Mouse (Mus musculus): ENCODE measurements around the gene C130026I21Rik. TPM values are rescaled to one million over a fixed set of nuclear protein-coding genes. Genes with fewer than 3 reads are reported as not detected.
"Not testable (repeated sequence)": the region's sequence is repeated elsewhere in the genome, so short reads cannot be mapped to it uniquely, and the experiment has no call there.

The C130026I21Rik gene
- polyA plus RNA-seq (2012; rRNA removed): not detected in 2 replicates

DNA sequence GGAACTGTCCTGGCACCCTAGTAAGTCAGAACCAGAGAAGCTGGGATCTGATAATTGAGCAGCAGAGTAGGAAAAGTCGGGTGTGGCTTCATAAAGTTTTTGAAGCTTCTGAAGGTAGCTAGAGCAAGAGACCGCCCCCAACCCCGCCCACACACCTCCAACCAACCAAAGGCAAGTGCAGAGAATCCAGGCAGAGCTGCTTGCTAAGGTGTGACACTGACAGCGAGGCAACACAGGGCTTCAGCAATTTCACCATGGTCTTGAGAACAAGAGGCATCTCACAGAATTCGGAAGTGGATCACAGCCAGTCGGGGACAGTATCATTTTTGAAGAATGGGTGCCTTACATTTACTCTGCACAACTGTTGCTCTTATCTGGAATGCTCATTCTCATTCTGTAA is at the start of gene C130026I21Rik:
Gene C130026I21Rik (minus strand): TSS at position 101 of the 400 bp plus-strand sequence.
- not testable (repeated sequence) for H3K4me3 ChIP-seq (replicated peaks; ENCODE audit: insufficient read depth, low read depth, low read length); DNase-seq; H3K27me3 ChIP-seq (ENCODE audit: control insufficient read depth, insufficient read depth, low read length); H3K27ac ChIP-seq (ENCODE audit: insufficient read depth, low read length); H3K4me1 ChIP-seq (ENCODE audit: control insufficient read depth, insufficient read depth, low read length)
- no CpG with 5 or more reads among the region's 6 CpGs for WGBS

DNA sequence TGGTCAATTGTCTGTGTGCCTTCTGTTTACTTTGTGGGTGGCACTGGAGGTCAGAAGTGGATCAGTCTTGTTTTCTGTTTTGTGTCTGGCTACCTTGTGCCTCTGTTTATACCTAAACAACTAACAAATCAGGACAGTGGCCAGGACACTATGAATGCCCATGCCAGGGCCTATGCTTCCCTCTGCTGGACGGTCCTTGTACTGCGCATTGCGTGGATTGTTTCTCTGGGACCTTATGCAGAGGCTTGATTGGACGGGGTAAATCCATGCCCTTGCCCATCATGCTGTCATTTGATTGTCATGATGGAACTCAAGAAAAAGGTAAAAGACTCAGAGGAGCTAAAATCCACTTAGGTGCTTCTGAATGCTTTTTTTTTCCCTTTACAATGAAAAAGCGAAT is 16.7 kb upstream of the C130026I21Rik start:
- DNase-seq; H3K27me3 ChIP-seq (ENCODE audit: control insufficient read depth, insufficient read depth, low read length); H3K4me1 ChIP-seq (ENCODE audit: control insufficient read depth, insufficient read depth, low read length); H3K4me3 ChIP-seq (replicated peaks; ENCODE audit: insufficient read depth, low read depth, low read length); H3K27ac ChIP-seq (ENCODE audit: insufficient read depth, low read length): not testable (repeated sequence)
- 47% methylated on average over 4 of the region's 5 CpGs for WGBS

DNA sequence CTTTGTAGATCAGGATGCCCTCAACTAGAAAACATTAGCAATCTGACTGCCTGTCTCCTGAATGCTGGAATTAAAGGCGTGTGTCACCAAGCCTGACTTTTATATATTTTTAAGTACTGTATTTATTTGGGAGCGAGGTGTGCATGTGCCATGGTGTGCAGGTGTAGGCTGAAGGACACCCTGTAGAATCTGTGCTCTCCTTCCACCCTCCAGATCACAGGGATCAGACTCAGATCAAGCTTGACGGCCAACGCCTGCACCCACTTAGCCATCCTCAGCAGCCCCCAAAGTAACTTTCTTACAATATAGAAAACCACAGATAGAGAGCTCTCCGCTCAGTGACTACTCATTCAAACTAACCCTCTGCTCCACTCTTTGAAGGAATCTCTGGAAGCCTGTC is 6.1 kb upstream of the C130026I21Rik start:
- WGBS: 71% methylated on average over 4 of the region's 5 CpGs
- not testable (repeated sequence) for H3K4me1 ChIP-seq (ENCODE audit: control insufficient read depth, insufficient read depth, low read length); H3K27me3 ChIP-seq (ENCODE audit: control insufficient read depth, insufficient read depth, low read length); DNase-seq; H3K27ac ChIP-seq (ENCODE audit: insufficient read depth, low read length); H3K4me3 ChIP-seq (replicated peaks; ENCODE audit: insufficient read depth, low read depth, low read length)

DNA sequence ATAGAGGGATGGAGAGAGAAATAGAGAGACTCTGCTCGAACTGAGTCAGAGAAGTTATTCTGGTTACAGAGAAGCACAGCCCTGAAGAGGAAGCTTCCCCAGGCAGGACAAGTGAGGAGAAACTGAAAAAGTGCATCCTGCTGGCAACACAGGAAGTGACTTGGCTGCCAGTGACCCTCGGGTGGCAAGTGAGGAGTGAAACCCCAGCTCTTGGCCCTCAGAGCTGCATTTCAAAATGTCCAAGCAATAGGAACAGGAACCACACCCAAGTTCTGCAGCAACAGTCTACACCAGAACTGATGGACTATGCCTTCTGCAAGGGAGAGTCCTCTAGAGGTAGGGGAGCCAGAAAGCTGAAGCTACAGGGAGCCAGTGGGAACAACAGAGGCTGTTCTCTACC is 11.7 kb downstream of the C130026I21Rik start:
- not testable (repeated sequence) for H3K4me3 ChIP-seq (replicated peaks; ENCODE audit: insufficient read depth, low read depth, low read length); DNase-seq; H3K27ac ChIP-seq (ENCODE audit: insufficient read depth, low read length); H3K27me3 ChIP-seq (ENCODE audit: control insufficient read depth, insufficient read depth, low read length); H3K4me1 ChIP-seq (ENCODE audit: control insufficient read depth, insufficient read depth, low read length)
- WGBS: 49% methylated on average over 2 of the region's 2 CpGs

DNA sequence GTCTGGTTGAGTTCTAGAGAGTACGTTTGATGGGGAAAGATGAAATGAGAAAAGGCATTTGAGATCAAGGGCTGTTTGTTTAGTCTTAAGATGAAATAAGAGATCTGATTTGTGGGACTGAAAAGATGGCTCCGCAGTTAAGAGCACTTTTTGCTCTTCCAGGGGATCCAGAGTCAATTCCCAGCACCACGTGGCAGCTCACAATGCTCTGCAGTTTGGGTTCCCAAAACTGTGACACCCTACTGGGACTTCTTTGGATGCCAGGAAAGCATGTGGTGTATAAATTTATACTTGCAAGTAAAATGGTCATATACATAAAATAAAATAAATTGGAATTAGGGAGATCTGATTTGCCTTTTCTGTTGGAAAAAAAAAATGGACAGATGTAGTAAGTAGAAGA is 15.1 kb downstream of the C130026I21Rik start:
- not testable (repeated sequence) for H3K4me3 ChIP-seq (replicated peaks; ENCODE audit: insufficient read depth, low read depth, low read length); H3K27me3 ChIP-seq (ENCODE audit: control insufficient read depth, insufficient read depth, low read length); H3K27ac ChIP-seq (ENCODE audit: insufficient read depth, low read length); DNase-seq; H3K4me1 ChIP-seq (ENCODE audit: control insufficient read depth, insufficient read depth, low read length)
- 54% methylated on average over 2 of the region's 3 CpGs for WGBS

DNA sequence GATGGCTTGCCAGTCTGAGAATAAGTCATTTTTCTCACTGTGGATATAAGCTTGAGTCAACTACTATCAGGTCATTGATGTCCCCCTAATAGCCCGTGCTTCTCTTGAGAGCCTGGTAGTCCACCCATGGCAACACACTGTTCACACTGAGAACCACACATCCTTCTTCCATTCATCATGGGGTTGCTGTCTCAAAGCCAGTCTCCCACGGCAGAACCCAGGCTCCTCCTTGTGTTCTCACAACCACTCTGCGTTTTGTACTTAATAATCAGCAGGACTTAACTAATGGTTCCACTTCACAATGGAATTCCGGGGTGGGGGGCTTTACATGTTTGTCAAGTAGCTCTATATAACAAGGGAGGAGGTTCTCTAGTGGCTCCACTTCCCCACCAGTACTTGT is 19.2 kb downstream of the C130026I21Rik start:
- not testable (repeated sequence) for DNase-seq; H3K27ac ChIP-seq (ENCODE audit: insufficient read depth, low read length); H3K27me3 ChIP-seq (ENCODE audit: control insufficient read depth, insufficient read depth, low read length); H3K4me1 ChIP-seq (ENCODE audit: control insufficient read depth, insufficient read depth, low read length); H3K4me3 ChIP-seq (replicated peaks; ENCODE audit: insufficient read depth, low read depth, low read length)
- 85% methylated on average over 4 of the region's 4 CpGs for WGBS

DNA sequence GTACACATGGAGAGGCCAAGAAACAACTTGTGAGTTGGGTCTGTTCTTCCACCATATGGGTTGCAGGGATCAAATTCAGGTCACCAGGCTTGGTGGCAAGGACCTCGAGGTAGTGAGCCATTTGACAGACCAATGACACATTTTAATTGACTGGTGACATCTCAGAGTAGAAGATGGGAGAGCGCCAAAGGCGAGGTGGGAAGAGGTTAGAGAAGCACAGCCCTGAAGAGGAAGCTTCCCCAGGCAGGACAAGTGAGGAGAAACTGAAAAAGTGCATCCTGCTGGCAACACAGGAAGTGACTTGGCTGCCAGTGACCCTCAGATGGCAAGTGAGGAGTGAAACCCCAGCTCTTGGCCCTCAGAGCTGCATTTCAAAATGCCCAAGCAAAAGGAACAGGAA is 21.4 kb downstream of the C130026I21Rik start:
- H3K27ac ChIP-seq (ENCODE audit: insufficient read depth, low read length); H3K4me1 ChIP-seq (ENCODE audit: control insufficient read depth, insufficient read depth, low read length); DNase-seq; H3K4me3 ChIP-seq (replicated peaks; ENCODE audit: insufficient read depth, low read depth, low read length); H3K27me3 ChIP-seq (ENCODE audit: control insufficient read depth, insufficient read depth, low read length): not testable (repeated sequence)
- 52% methylated on average over 3 of the region's 3 CpGs for WGBS

DNA sequence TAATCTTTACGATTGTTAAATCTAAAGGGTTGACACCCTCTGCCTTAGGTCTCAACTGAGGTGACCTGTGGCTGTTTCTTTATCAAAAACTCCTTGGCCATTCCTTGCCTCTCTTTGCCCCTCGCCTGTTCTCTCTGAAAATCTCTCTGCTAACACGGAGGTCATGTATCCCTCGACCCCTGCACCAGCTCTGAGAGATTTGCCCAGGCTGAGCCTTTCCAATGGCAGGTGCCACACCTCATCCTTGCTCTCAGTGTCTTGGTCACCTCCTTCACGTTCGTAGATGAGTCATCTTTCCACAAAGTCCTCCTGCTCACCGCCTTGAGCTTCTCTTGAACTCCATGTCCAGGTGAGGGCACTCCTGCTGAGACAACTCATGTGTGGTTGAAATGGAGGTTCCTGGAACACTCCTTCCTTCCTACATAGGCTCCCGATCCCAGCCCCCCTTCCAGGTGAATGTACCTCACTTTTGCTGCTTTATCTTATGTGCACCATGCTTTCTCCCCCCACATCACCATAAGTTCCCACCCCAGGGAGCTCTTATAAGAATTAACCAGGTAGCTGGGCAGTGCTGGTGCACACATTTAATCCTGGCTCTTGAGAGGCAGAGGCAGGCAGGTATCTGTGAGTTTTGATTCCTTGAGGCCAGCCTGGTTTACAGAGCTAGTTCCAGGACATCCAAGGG is 23.4 kb downstream of the C130026I21Rik start:
- H3K27me3 ChIP-seq (ENCODE audit: control insufficient read depth, insufficient read depth, low read length); H3K4me1 ChIP-seq (ENCODE audit: control insufficient read depth, insufficient read depth, low read length); DNase-seq; H3K4me3 ChIP-seq (replicated peaks; ENCODE audit: insufficient read depth, low read depth, low read length); H3K27ac ChIP-seq (ENCODE audit: insufficient read depth, low read length): not testable (repeated sequence)
- WGBS: 61% methylated on average over 8 of the region's 8 CpGs

DNA sequence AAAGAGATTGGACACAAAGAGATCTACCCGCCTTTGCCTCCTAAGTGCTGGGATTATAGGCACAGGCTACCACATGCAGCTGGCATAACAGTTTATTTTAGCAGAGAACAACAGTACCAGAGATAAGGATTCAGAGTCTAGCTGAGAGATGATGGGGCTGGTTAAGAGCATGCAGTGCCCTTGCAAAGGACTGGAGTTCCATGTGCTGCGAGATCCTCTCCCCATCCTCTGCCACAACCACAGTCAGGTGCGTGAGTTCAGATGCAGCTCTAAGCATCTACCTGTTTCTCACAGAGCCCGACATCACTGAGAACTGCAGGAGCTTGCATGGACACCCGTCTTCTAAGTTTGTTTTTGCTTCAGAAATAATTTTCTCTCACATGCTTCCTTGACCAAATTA is 24.1 kb downstream of the C130026I21Rik start:
- H3K27me3 ChIP-seq (ENCODE audit: control insufficient read depth, insufficient read depth, low read length); H3K4me3 ChIP-seq (replicated peaks; ENCODE audit: insufficient read depth, low read depth, low read length); H3K4me1 ChIP-seq (ENCODE audit: control insufficient read depth, insufficient read depth, low read length); DNase-seq; H3K27ac ChIP-seq (ENCODE audit: insufficient read depth, low read length): not testable (repeated sequence)
- WGBS: 78% methylated on average over 5 of the region's 5 CpGs

DNA sequence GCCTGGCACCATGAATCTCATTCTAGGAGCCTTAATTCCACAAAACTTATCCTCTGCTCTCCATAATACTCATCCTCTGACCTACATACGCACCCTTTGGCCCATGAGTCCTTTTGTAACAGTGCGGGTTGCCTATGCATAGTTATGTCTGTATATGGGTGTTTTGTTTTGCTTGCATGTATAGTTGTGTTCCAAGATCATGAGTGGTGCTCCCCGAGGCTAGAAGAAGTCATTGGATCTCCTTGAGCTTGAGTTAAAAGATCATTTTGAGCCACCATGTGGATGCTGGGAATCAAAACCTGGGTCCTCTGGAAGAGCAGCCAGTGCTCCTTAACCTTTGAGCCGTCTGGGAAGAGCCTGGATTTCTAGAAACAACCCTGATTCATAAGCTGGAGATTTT is 25.4 kb downstream of the C130026I21Rik start:
- DNase-seq; H3K4me3 ChIP-seq (replicated peaks; ENCODE audit: insufficient read depth, low read depth, low read length); H3K27me3 ChIP-seq (ENCODE audit: control insufficient read depth, insufficient read depth, low read length); H3K4me1 ChIP-seq (ENCODE audit: control insufficient read depth, insufficient read depth, low read length); H3K27ac ChIP-seq (ENCODE audit: insufficient read depth, low read length): not testable (repeated sequence)
- WGBS: 60% methylated on average over 3 of the region's 4 CpGs

DNA sequence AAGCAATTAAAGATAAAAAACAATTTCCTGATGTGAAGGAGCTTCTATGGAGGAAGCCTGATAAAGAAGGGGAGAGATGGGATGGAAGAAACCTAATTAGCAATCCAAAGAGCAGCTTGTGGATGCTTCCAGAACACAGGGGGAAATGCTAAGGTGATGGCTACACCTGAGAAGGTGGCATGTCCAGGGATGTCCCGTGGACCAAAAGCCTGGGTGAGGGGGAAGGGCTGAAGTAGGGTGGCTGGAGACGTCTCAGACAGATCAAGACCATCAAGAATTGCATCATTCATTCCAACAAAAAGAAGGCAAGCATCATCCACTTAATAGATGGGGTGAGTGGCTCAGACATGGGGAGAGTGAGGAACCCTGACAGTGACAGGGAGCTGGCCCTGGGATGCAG is 27.3 kb downstream of the C130026I21Rik start:
- DNase-seq; H3K27me3 ChIP-seq (ENCODE audit: control insufficient read depth, insufficient read depth, low read length); H3K27ac ChIP-seq (ENCODE audit: insufficient read depth, low read length); H3K4me1 ChIP-seq (ENCODE audit: control insufficient read depth, insufficient read depth, low read length); H3K4me3 ChIP-seq (replicated peaks; ENCODE audit: insufficient read depth, low read depth, low read length): not testable (repeated sequence)
- 61% methylated on average over 2 of the region's 2 CpGs for WGBS

DNA sequence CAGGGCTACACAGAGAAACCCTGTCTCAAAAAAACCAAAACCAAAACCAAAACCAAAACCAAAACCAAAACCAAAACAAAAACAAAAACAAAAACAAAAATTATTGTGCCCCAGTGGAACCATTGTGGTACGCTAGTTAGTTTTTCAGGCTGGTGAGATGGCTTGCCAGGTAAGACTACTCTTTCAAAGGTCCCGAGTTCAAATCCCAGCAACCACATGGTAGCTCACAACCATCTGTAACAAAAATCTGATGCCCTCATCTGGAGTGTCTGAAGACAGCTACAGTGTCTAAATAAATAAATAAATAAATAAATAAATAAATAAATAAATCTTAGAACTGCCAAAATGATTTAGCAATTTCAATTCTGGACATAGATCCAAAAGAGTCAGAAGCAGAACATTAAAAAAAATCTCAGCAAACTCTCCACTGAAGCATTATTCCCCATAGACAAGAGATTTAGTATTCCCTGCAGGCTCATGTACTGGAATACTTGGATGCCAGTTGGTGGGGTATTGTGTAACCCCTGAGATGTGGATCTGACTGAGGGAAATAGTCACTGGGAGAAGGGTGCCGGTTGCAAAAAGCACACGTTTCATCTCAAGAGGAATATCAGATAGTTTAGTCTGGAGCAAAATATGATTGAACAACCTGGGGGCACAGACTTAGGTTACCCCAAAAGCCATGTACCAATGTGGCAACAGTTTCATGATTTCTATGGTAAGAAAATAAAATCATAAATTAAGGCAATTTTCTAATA is 31.2 kb downstream of the C130026I21Rik start:
- not testable (repeated sequence) for H3K4me3 ChIP-seq (replicated peaks; ENCODE audit: insufficient read depth, low read depth, low read length); DNase-seq; H3K27me3 ChIP-seq (ENCODE audit: control insufficient read depth, insufficient read depth, low read length); H3K4me1 ChIP-seq (ENCODE audit: control insufficient read depth, insufficient read depth, low read length); H3K27ac ChIP-seq (ENCODE audit: insufficient read depth, low read length)
- 65% methylated on average over 4 of the region's 4 CpGs for WGBS

DNA sequence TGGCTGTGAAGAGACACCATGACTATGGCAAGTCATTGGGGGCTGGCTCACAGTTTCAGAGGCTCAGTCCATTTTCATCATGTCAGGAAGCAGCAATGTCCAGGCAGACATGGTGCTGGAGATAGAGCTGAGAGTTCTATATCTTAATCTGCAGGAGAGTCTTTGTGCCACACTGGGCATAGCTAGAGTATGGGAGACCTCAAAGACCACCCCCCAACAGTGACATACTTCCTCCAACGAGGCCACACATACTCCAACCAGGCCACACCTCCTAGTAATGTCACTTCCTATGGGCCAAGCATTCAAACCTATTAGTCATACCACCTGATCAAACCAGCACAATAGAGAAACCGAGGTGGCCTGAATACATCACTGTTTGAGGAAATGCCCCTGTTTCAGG is 63.8 kb downstream of the C130026I21Rik start:
- H3K27me3 ChIP-seq (ENCODE audit: control insufficient read depth, insufficient read depth, low read length); DNase-seq; H3K4me1 ChIP-seq (ENCODE audit: control insufficient read depth, insufficient read depth, low read length); H3K27ac ChIP-seq (ENCODE audit: insufficient read depth, low read length); H3K4me3 ChIP-seq (replicated peaks; ENCODE audit: insufficient read depth, low read depth, low read length): not testable (repeated sequence)
- 35% methylated on average over 1 of the region's 2 CpGs for WGBS
